Mouse (Mus musculus) ovary, postnatal 10 days (tissue): ENCODE data around the gene Cend1.

Experiments used
- DNase-seq: peaks from one replicate; pipeline ENCODE4 v3.0.0; 2022; ENCODE audit warnings: low spot score

Cend1 gene

DNA sequence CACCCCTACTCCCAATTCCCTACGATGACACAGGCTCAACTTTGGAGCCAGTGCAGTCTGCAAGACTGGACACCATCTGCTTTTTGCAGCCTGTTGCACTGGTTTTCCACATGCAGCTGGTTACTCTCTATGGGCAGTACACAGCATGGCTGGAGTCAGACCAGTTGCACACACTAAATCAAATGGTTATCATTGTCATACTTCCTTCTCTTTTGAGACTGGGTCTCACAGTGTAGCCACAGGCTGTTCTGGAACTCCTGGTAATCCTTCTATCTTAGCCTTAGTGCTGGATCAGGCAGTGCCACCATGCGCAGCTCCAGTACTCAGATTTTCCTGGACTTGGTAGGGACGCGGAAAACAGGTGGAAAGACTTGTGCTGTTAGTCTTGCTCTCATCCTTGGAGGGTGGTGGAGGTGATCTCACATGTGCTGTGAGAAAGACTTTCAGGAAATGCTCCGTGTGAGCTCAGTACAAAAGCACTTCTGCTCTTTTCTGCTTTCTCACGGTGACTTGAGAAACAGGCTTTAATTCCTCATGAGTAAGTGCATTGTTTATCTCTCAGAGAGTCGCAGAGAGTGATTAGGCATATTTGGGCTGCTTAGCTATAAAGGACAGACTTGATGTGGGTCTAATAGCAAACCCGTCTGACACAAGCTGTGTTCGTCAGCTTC is 36.6 kb downstream of the Cend1 start:
- no peak for DNase-seq

DNA sequence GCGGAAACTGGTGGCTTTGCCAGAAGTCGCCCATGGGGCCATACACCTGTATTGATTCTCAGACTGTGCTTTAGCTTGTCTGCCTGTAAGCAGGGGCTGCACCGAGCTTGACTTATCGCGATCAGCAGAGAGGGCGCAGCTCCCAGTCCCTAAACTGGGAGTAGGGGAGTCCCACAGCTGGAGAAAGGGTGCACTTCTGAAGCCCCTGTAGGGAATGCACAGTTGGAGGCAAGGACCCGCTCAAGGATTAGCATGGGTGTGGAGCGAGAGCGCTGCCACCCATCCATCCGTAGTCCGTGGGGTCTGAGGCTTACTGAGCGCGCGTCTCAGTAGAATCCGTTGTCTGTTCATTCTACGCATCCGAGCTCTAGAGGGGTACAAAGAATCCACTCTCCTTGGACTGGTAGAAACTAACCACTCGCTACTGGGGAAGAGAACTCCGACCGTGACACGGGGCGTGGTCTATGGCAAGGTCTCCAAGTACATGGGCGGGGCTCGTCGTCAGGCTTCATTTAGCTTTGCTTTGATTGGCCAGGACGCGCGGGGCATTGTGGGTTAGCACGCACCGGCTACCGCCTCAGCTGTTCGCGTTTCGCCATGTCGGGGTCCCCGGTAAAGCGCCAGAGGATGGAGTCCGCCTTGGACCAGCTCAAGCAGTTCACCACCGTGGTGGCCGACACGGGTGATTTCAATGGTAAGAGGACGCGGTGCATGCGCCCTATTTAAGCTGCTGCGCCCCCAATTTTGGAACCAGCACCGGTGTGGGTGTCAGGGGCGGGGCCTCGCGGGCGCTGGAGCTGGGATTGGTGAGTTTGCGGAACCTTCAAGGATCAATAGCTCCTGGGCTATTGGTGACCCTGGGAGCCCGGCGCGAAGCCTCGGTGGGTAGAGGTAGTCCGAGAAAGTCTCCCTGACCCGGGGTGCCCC is 37.4 kb downstream of the Cend1 start, which contains the start of gene Taldo1:
TSS of gene Taldo1 (plus strand) at position 575 of the 927 bp plus-strand sequence.
- peak; percentile 87 for DNase-seq

DNA sequence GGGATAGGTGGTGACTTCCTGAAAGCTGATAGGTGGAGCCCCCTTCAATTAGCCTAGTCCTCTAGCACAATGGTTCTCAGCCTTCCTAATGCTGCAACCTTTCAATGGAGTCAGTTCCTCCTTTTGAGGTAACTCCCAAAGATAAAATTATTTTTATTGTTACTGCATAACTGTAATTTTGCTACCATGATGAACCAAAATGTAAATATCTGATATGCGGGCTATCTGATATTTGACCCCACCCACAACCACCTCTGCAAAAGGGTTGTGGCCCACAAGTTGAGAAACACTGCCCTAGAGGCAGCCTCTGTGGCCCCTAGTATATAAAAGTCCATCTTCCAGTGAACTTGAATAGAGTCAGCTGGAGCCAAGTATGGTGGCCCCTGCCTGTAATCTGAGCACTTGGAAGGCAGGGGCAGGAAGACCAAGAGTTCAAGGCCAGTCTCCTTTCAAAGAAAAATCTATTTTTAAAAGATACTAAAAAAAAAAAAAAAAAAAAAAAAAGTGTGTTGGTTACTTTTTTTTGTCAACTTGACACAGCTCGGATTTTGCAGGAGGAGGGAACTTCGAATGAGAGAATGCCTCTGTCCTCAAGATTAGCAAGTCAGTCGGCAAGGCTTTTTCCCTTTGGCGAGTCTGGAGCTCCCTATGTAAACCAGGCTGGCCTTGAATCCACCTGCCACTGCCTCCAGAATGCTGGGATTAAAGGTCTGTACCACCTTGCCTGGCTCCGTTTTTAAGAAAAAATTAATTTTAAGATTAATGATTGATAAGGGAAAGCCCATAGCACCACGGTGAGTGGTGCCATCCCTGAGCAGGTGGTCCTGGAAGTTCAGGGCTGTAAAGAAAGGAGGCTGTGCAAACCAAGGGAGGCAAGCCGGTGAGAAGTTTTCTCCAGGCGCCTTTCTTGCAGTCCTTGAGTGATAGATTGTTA is 38.7 kb downstream of the Cend1 start:
- no peak for DNase-seq

DNA sequence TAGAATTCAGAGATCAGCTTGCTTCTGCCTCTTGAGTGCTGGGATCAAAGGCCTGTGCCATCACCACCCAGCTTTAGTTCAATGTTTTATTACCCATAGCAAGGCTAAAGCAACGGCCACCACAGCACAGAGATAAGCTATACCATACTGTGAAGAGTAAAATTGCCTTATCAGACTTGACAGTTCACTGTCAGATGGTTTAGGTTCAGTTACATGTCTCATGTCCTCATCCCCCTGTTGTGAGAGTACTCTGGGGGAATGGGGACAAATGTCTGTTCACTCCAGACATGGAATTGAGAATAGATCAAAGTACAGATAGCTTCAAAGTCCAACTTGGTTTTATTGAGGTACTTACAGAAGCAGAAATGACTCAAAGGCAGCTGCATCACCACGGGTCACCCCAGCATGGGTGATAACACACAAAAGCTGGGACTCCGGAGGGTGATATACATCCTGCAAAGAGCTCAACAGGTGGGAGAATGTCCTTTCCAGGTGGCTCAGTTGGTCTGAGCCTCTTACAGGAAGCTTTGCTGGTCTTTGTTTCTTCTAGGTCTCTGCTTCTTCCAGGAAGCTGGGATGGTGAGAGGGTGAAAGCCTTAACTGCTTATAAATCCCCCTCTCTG is 40.7 kb downstream of the Cend1 start:
- DNase-seq = no peak

DNA sequence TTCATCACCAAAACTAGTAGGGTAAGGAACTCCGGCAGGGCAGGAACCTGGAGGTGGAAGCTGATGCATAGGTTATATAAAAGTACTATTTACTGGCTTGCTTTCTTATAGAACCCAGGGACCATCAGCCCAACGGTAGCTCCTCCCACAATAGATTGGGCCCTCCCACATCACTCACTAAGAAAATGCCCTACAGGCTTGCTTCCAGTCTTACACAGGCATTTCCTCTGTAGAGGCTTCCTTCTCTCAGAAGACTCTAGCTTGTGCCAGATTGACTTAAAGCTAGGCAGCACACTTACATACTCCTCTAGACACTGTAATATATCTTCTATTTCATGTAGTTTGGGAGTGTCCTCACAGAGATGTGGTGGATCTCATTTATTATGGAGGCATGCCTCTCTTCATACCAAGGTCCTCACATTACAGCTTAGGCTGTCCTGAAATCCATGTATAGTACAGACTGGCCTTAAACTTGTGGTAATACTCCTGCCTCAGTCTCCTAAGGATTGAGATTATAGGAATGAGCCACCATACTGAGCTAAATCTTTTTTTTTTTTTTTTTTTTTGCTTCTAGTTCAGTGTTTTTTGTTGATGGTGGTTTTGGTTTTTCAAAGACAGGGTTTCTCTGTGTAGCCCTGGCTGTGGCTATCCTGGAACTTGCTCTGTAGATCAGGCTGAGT is 41.3 kb downstream of the Cend1 start:
- no peak for DNase-seq

DNA sequence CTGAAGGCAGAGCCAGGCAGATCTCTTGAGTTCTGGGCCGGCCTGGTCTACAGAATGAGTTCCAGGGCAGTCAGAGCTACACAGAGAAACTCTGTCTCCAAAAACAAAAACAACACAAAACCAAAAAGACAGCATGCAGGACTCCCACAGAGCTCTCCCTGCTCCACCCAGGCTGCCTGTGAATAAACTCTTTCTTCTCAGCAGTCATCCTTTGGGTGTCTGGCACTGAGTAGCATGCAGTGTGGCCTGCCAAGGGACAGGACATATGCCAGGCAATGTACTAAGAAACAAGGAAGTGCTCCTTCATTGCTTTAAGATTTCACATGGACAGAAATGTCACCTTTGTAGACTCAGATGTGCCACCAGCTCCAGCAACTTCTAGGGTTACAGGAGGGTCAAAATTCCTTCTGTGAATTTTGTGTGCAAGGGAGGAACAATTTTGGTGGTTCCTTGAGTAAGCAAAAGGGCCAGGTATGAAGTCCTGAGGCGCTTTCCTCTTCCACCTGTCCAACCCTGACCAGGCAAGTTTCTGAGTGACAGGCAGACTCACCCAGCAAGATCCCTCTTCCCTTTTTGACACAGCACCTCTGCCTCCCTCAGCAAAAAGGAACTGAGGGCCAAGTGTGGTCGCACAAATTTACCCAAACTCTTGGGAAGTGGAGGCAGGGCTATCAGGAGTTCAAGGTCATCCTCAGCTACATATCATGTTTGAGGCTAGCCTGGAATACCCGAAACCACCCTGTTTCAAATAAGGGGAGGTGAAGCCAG is 48.0 kb downstream of the Cend1 start:
- DNase-seq = no peak

DNA sequence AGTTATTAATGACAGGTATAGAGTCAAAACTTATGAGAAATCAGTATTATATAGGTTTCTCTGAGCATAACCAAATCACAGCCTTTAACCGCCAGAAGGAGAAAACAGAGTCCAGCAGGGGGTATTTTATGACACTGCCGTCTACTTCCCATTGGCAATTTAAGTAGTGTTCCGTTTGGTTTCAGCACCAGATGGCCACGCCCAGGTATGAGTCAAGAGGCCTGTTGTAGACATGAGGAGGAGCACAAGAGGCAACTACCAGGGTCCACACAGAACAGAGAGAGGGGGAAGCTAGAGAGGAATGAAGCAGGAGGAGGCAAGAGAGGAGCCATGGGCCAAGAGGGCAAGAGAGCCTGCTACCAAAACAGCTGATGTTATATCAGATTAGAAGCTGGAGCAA is 49.7 kb downstream of the Cend1 start:
- DNase-seq = no peak
